Mouse (Mus musculus): Measurements from ENCODE around the gene Fgfr2. TPM values are rescaled to one million over a fixed set of nuclear protein-coding genes. Genes with fewer than 3 reads are reported as not detected.

The Fgfr2 gene
- polyA plus RNA-seq, 1 experiment from 2014 or later: 33.9 TPM

- Histone ChIP-seq H3K27me3 (0 out of 2 replicates have a peak, but pooled peaks cover 4% of the 10 kb centered on the region), H3K4me2 (no peak overlapping the region), H3K9me3 (peaks cover 6% of the 10 kb centered on the region; the same call in 1 of the 2 replicates), H3K27ac (no peak overlapping the region), H3K4me1 (replicated peaks) (peaks cover 10% of the 10 kb centered on the region), H3K9ac (no peak overlapping the region), H3K4me3 (no peak overlapping the region), H3K36me3 (no peaks in the 10 kb centered on the region)
- no peak for ATAC-seq (ENCODE audit: low FRiP score)
- WGBS: 85% methylated on average over 9 of the region's 9 CpGs
Observed at GRCm38 (mm10) chr7:130374311-130374710, 2748.8 kb downstream of the Fgfr2 start.

- H3K36me3 ChIP-seq: no peaks in the 10 kb centered on the region
- WGBS: 16% methylated on average over 24 of the region's 24 CpGs
- H3K4me2 ChIP-seq: peak overlapping the region; percentile 45
- peaks cover 35% of the 10 kb centered on the region for H3K4me1 ChIP-seq (replicated peaks)
- H3K27ac ChIP-seq: peak overlapping the region; percentile 70
- H3K9me3 ChIP-seq: peaks cover 6% of the 10 kb centered on the region; the same call in 1 of the 2 replicates
- H3K4me3 ChIP-seq: 0 out of 2 replicates have a peak overlapping the region, but pooled peaks have one; percentile 10
- 0 out of 2 replicates have a peak, but pooled peaks cover 7% of the 10 kb centered on the region for H3K27me3 ChIP-seq
- H3K9ac ChIP-seq: no peak overlapping the region; the same call in 1 of the 2 replicates
- ATAC-seq (ENCODE audit: low FRiP score): peak; percentile 69
Observed at GRCm38 (mm10) chr7:130368827-130369641, 2754.1 kb downstream of the Fgfr2 start.

DNA sequence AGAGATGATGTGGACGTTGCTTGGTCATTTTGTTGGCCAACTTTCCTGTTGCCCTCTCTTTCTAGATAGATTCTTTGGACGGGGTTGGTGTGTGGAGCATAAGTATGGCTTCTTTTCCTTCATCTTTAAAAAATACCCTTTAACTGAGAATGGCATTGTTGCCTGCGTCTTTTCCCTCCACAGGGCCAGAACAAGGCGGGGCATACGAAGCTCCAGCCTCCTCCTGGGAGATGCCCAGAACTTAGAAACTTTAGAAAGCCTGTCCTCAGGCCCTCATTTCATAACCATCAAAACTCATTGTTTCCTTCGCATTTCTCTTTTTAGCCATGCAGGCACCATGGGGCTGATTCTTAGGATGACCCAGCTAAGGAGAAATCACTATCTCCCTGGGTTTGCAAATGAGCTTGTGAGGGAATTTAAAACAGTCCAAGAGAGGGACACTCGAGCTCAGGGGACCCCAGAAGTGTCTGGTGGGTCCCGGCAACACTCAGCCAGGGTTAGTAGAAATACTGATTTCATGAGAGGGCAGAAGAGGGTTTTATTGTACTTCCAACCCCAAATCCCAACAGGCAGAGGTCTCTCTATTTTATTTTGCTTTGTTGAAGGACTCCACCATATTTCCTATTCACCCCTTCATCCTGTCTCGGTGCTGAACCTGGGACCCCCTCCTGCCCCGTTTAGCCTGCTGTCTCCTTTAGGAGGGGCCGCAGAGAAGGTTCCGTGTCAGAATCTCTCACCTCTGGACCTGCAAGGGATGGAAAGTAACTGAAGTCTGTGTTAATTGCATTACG lies 2754.9 kb downstream of the Fgfr2 start:
- 10% methylated on average over 13 of the region's 13 CpGs for WGBS
- H3K4me3 ChIP-seq: 0 out of 2 replicates have a peak overlapping the region, but pooled peaks have one; percentile 10
- peaks cover 6% of the 10 kb centered on the region; the same call in 1 of the 2 replicates for H3K9me3 ChIP-seq
- H3K36me3 ChIP-seq: no peaks in the 10 kb centered on the region
- H3K4me2 ChIP-seq: peak overlapping the region; percentile 45
- ATAC-seq (ENCODE audit: low FRiP score): no peak
- no peak overlapping the region; the same call in 1 of the 2 replicates for H3K9ac ChIP-seq
- peak overlapping the region; percentile 70 for H3K27ac ChIP-seq
- peaks cover 35% of the 10 kb centered on the region for H3K4me1 ChIP-seq (replicated peaks)
- 0 out of 2 replicates have a peak, but pooled peaks cover 7% of the 10 kb centered on the region for H3K27me3 ChIP-seq

DNA sequence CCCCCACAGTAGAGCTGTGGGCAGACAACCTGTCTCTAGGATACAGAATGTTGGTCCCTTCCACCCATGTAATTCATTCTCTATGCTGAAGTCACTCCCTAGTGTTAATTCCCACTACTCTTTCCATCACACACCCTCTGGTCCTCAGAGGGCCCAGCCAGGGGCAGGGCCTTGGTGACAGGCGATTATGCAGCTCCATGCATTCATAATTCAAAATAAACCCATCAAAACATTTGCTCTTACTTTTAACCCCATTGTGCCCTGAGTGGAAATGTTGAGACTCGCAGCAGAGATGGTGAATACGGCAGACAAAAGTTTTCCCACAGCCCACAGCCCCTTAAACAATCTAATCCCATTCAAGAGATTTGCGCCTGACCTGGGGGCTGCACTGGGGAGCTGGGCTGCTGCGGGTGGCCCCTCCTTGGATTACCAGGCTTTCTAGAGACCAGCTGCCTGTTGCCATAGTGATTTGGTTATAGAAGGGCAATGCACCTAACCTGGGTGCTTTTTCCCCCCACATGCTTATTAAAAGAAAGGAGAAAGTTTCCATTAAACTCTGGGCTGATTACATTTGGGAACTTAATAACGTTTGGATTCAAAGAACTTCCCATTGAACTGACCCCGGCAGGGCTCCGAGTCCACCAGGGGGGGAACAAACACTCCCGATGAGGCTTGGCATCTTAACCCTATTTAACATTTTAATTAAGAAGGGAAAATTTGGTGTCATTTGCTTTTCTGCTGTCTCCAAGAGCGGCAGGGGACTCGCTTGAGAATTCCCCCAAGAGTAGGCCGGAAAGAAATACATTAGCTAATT lies 2755.7 kb downstream of the Fgfr2 start:
- Histone ChIP-seq H3K4me1 (replicated peaks) (peaks cover 35% of the 10 kb centered on the region), H3K4me3 (no peak overlapping the region), H3K9me3 (peaks cover 6% of the 10 kb centered on the region; the same call in 1 of the 2 replicates), H3K9ac (no peak overlapping the region), H3K27ac (peak overlapping the region; percentile 70), H3K4me2 (no peak overlapping the region), H3K27me3 (0 out of 2 replicates have a peak, but pooled peaks cover 7% of the 10 kb centered on the region), H3K36me3 (no peaks in the 10 kb centered on the region)
- 5% methylated on average over 12 of the region's 12 CpGs for WGBS
- ATAC-seq (ENCODE audit: low FRiP score): peak; percentile 75

- Histone ChIP-seq H3K27me3 (0 out of 2 replicates have a peak, but pooled peaks cover 4% of the 10 kb centered on the region), H3K9ac (no peak overlapping the region), H3K4me1 (replicated peaks) (peaks cover 35% of the 10 kb centered on the region), H3K4me3 (no peak overlapping the region), H3K27ac (no peak overlapping the region), H3K4me2 (no peak overlapping the region), H3K36me3 (no peaks in the 10 kb centered on the region), H3K9me3 (no peaks in the 10 kb centered on the region)
- WGBS: 95% methylated on average over 10 of the region's 10 CpGs
- no peak for ATAC-seq (ENCODE audit: low FRiP score)
Observed at GRCm38 (mm10) chr7:130365711-130366110, 2757.4 kb downstream of the Fgfr2 start.

GRCm38 (mm10) chr7:130340412-130341152 lies 2782.6 kb downstream of the Fgfr2 start:
- Histone ChIP-seq H3K4me1 (replicated peaks) (0 out of 2 replicates have a peak, but pooled peaks cover 3% of the 10 kb centered on the region), H3K27me3 (no peaks in the 10 kb centered on the region), H3K9me3 (no peaks in the 10 kb centered on the region), H3K4me2 (no peak overlapping the region), H3K4me3 (no peak overlapping the region), H3K36me3 (no peaks in the 10 kb centered on the region), H3K27ac (no peak overlapping the region), H3K9ac (no peak overlapping the region)
- ATAC-seq (ENCODE audit: low FRiP score): no peak
- 73% methylated on average over 6 of the region's 6 CpGs for WGBS

GRCm38 (mm10) chr7:130337601-130338000 lies 2785.5 kb downstream of the Fgfr2 start:
- Histone ChIP-seq H3K36me3 (no peaks in the 10 kb centered on the region), H3K9ac (no peak overlapping the region), H3K4me2 (no peak overlapping the region), H3K9me3 (no peaks in the 10 kb centered on the region), H3K4me3 (no peak overlapping the region), H3K4me1 (replicated peaks) (0 out of 2 replicates have a peak, but pooled peaks cover 8% of the 10 kb centered on the region), H3K27ac (no peak overlapping the region), H3K27me3 (peaks cover 5% of the 10 kb centered on the region; the same call in 1 of the 2 replicates)
- 93% methylated on average over 7 of the region's 7 CpGs for WGBS
- ATAC-seq (ENCODE audit: low FRiP score): no peak

- 24% methylated on average over 4 of the region's 4 CpGs for WGBS
Observed at GRCm38 (mm10) chr7:130335440-130336051, 2787.6 kb downstream of the Fgfr2 start.

GRCm38 (mm10) chr7:130332515-130333220 lies 2790.5 kb downstream of the Fgfr2 start:
- 63% methylated on average over 11 of the region's 11 CpGs for WGBS

More at GRCm38 (mm10) chr7:130335440-130336051, 2787.6 kb downstream of the Fgfr2 start:
- no peak for ATAC-seq (ENCODE audit: low FRiP score)
- H3K4me3 ChIP-seq: no peak overlapping the region
- no peak overlapping the region for H3K27ac ChIP-seq
- no peaks in the 10 kb centered on the region for H3K9me3 ChIP-seq
- H3K4me1 ChIP-seq (replicated peaks): 0 out of 2 replicates have a peak, but pooled peaks cover 7% of the 10 kb centered on the region
- H3K9ac ChIP-seq: no peak overlapping the region
- no peak overlapping the region for H3K4me2 ChIP-seq
- H3K27me3 ChIP-seq: peaks cover 5% of the 10 kb centered on the region; the same call in 1 of the 2 replicates
- no peaks in the 10 kb centered on the region for H3K36me3 ChIP-seq

More at GRCm38 (mm10) chr7:130332515-130333220, 2790.5 kb downstream of the Fgfr2 start:
- no peak overlapping the region for H3K4me3 ChIP-seq
- no peak overlapping the region for H3K4me2 ChIP-seq
- H3K9ac ChIP-seq: no peak overlapping the region
- H3K9me3 ChIP-seq: no peaks in the 10 kb centered on the region
- peaks cover 18% of the 10 kb centered on the region for H3K4me1 ChIP-seq (replicated peaks)
- ATAC-seq (ENCODE audit: low FRiP score): no peak
- no peaks in the 10 kb centered on the region for H3K36me3 ChIP-seq
- H3K27me3 ChIP-seq: peaks cover 11% of the 10 kb centered on the region; the same call in 1 of the 2 replicates
- H3K27ac ChIP-seq: no peak overlapping the region
